Mouse (Mus musculus): Measurements from ENCODE around the gene Catsperg1.

Catsperg1 gene

DNA sequence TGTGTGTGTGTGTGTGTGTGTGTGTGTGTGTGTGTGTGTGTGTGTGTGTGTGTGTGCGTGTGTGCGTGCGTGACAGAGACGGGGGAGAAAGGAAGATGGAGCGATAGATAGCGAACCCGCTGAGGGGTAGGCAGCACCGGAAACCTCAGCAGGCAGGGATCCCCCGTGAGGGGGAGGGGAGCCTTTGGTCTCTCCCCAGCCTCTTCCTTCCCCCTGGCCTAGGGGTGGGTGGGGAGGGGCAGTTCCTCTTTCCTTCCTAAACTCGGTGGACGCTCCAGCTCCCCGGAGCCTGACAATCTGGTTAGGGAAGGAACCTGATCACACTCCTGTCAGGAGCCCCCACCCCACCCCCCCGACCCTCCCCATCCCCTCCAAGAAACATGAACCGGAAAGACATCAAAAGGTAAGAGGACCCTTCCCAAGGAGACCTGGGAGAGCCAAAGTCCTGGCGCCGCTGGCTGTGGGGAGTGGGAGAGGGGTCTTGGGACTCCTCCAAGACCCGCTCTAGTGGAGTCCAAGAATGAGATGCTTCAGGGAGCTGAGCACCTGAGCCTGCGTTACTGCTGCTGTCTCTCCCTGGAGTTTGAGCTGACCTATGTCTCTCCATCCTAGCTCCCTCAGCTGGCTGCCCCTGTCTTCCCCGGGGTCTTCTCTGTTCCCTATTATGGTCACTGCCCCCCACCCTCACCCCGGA lies 79.0 kb downstream of the Catsperg1 start, which contains the start of gene Rasgrp4:
Gene Rasgrp4 (plus strand): TSS at position 159 of the 694 bp plus-strand sequence.
- peak; percentile 40 for DNase-seq (ENCODE audit: low spot score)

DNA sequence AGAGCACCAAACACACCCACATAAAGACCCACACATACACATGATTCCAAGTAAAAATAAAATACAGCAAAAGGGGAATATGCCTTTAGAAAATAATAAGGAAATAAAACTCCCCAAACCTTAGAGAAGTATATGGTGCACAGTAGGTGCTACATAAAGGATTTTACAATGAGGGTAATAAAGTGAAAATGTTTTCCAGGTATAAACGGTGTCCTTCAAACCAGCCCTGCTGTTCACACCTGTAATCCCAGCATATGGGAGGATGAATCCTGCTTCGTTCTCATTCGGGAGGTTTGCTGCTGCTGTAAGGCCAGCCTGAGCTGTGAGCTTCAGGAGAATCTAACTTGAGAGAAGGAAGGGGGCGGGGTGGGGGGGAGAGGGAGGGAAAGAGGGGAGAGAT lies 79.6 kb downstream of the Catsperg1 start:
- no peak for DNase-seq (ENCODE audit: low spot score)

All from spleen, adult 12 weeks (tissue).